In the genomic region with DNA sequence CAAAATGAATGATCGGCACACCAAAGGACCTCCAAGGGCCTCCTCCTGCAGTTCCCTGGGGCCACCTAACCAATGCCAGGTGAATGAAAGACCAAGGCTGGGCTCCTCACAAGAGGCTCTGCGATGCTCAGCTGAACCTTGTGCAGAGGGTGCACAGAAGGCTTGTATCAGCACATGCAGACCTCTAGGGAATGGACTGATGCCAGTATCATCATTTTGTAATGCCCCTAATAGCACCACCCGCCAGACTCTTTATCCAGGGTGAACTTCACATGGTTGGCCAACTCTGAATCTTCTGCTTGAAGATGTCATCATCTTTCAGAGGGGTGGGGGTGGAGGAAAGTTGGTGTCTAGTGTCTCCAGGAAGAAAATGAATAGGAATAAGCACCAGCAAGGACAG, we compare ENCODE assay signal across 34 mouse cellular contexts. TPM values are rescaled to one million over a fixed set of nuclear protein-coding genes. Genes with fewer than 3 reads are reported as not detected.
"Had no signal": no experiment of that assay in that cellular context is flagged by ENCODE, and none has a peak within 500 bp of the region (broad histone marks: within the 10 kb centered on the region; RNA-seq: fewer than 3 reads in every experiment).

No protein-coding gene starts in this region.

- H3K4me3 ChIP-seq: heart, adult 2 months; heart, embryonic 13.5 days; heart, embryonic 15.5 days; hindbrain, embryonic 13.5 days; hindbrain, embryonic 15.5 days; kidney, embryonic 15.5 days; limb, embryonic 13.5 days; limb, embryonic 15.5 days; liver, embryonic 12.5 days had no signal

- H3K4me1 ChIP-seq: heart, embryonic 13.5 days; heart, embryonic 15.5 days; hindbrain, embryonic 13.5 days; hindbrain, embryonic 15.5 days; kidney, embryonic 15.5 days; limb, embryonic 13.5 days; limb, embryonic 15.5 days; liver, embryonic 12.5 days had no signal

- H3K27ac ChIP-seq: heart, adult 2 months; heart, embryonic 13.5 days; heart, embryonic 15.5 days; hindbrain, embryonic 13.5 days; hindbrain, embryonic 15.5 days; hindbrain, postnatal 0 days; kidney, embryonic 15.5 days; kidney, postnatal 0 days; limb, embryonic 13.5 days; limb, embryonic 15.5 days; liver, embryonic 12.5 days; liver, embryonic 14.5 days had no signal

- ATAC-seq: hindbrain, postnatal 0 days; intestine, embryonic 16.5 days; liver, embryonic 12.5 days had no signal

- DNase-seq: gastrocnemius, postnatal 10 days; gastrocnemius, postnatal 25 days; heart, adult 11 months; heart, adult 2 months; heart, postnatal 14 days; heart, postnatal 36 days; kidney, adult 11 months; kidney, adult 2 months; kidney, adult 9 months; kidney, postnatal 14 days; kidney, postnatal 36 days; layer of hippocampus, adult 9-11 months; layer of hippocampus, postnatal 36 days; left cerebral cortex, postnatal 4 days had no signal

- H3K27me3 ChIP-seq: heart, embryonic 13.5 days; hindbrain, embryonic 13.5 days; hindbrain, embryonic 15.5 days; kidney, embryonic 15.5 days; limb, embryonic 13.5 days; limb, embryonic 15.5 days; liver, embryonic 12.5 days had no signal

RNA-seq across cellular contexts. Expression of gene Dynlrb2, which starts 16.9 kb away (rescaled TPM):
- total RNA-seq: gastrocnemius, postnatal 10 days; gastrocnemius, postnatal 25 days; gastrocnemius, postnatal 4 days; heart, adult 2 months; heart, postnatal 14 days; heart, postnatal 36 days; hematopoietic stem cell, adult 5-6 weeks; liver, adult 2 months had no signal
- polyA plus RNA-seq: heart, embryonic 11.5 days; heart, embryonic 13.5 days; heart, postnatal 0 days; intestine, embryonic 14.5 days; intestine, embryonic 16.5 days; limb, embryonic 11.5 days; limb, embryonic 13.5 days; limb, embryonic 15.5 days; liver, adult 2 months; liver, embryonic 12.5 days; liver, embryonic 14.5 days; liver, embryonic 16.5 days had no signal
